Mouse (Mus musculus) olfactory bulb, adult 2 months (tissue): ENCODE measurements around the gene Ifit3. TPM values are rescaled to one million over a fixed set of nuclear protein-coding genes. Genes with fewer than 3 reads are reported as not detected.
"Not testable (repeated sequence)": the region's sequence is repeated elsewhere in the genome, so short reads cannot be mapped to it uniquely, and the experiment has no call there.

Experiments used
- H3K27ac ChIP-seq: fragments of 200-500 bp; 2 replicates; pipeline ENCODE4 v1.5.1; 2012; ENCODE audit warnings: low read depth, low read length; ENCODE audit not compliant: insufficient read depth
- H3K4me1 ChIP-seq: fragments of 200-500 bp; 2 replicates; pipeline ENCODE4 v1.6.1; 2012; ENCODE audit warnings: low read length; ENCODE audit not compliant: control insufficient read depth, insufficient read depth
- H3K4me3 ChIP-seq: fragments of 200-500 bp; 2 replicates; pipeline ENCODE4 v1.5.1; 2012; ENCODE audit warnings: mild to moderate bottlenecking, low read depth, low read length, moderate library complexity; ENCODE audit not compliant: insufficient read depth
- CTCF ChIP-seq: fragments of 200-500 bp; IDR thresholded peaks from 2 replicates; pipeline ENCODE4 v1.5.1; 2012; ENCODE audit warnings: low read depth, mild to moderate bottlenecking, low read length, moderate library complexity; ENCODE audit not compliant: insufficient read depth
- POLR2A ChIP-seq: fragments of 200-500 bp; IDR thresholded peaks from 2 replicates; pipeline ENCODE4 v1.6.1; 2012; ENCODE audit warnings: mild to moderate bottlenecking, low read depth, low read length, moderate library complexity; ENCODE audit not compliant: insufficient read depth
- whole genome bisulfite sequencing: fragments of 180-500 bp; shearing (Covaris S2); methylation state at CpG from one replicate; pipeline ENCODE4 v1.1.7; 2018; 5-methylcytosine and 5-hydroxymethylcytosine counted together
- polyA plus RNA-seq: library from polyadenylated mRNA; stranded (reverse); fragments of >200 nt; gene quantifications from 2 replicates; pipeline ENCODE4 v1.2.4, GENCODE M21; 2012; ENCODE audit warnings: low replicate concordance; ENCODE audit not compliant: missing spikeins, insufficient read depth, insufficient read length

The Ifit3 gene
- polyA plus RNA-seq, 1 experiment, result not detected

DNA sequence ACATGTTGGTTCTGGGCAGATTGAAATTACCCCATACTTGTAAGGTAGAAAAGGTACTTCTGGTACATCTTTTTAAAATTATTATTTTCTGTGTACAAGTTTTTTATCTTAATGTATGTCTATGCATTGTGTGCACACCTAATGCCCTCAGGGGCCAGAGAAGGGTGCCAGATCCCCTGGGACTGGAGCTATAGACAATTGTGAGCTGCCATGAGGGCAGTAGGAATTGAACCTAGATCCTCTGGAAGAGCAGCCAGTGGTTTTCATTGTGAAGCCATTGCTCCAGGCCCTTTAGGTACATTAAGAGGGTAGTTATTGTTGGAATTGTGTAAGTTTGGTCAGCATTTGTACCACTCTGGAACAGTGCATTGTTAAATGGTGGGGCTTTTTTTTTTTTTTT is 29.3 kb upstream of the Ifit3 start:
- H3K27ac ChIP-seq, result no peak overlapping the region
- H3K4me3 ChIP-seq, result no peak overlapping the region
- H3K4me1 ChIP-seq, result 0 out of 2 replicates have a peak, but pooled peaks cover 3% of the 10 kb centered on the region
- TF ChIP-seq CTCF, result no peak

GRCm38 (mm10) chr19:34556621-34557020 is 26.7 kb upstream of the Ifit3 start:
- H3K4me1 ChIP-seq, result no peaks in the 10 kb centered on the region
- WGBS, result 72% methylated on average over 3 of the region's 3 CpGs

DNA sequence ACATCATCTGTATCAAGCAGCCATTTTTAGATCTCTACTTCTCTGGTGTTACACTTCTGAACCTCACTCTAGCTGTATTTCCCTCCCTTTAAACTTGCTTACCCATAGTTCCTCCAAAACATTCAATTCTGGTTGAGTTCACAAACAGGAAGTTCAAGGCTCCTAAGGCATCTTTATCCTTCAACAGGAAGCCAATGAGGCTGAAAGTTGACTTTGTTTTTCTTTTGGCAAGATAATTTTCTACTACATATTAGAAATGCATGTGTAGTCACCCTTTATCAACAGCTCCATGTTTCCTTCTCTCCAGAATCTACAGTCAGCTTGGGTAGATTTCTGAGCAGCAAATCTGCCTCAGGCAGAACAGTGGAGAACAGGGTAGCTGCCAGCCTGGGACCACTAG is 20.8 kb upstream of the Ifit3 start:
- no peak for TF ChIP-seq CTCF
- no peaks in the 10 kb centered on the region for H3K4me1 ChIP-seq
- H3K4me3 ChIP-seq, result no peak overlapping the region
- H3K27ac ChIP-seq, result no peak overlapping the region

More at GRCm38 (mm10) chr19:34556621-34557020, 26.7 kb upstream of the Ifit3 start:
- no peak for TF ChIP-seq POLR2A
- TF ChIP-seq CTCF, result no peak
- H3K4me3 ChIP-seq, result no peak overlapping the region
- no peak overlapping the region for H3K27ac ChIP-seq

- H3K4me1 ChIP-seq, result no peaks in the 10 kb centered on the region
- H3K4me3 ChIP-seq, result no peak overlapping the region
- TF ChIP-seq CTCF (no peak), POLR2A (no peak)
- 90% methylated on average over 1 of the region's 1 CpGs for WGBS
- no peak overlapping the region for H3K27ac ChIP-seq
Observed at GRCm38 (mm10) chr19:34566178-34566784, 17.1 kb upstream of the Ifit3 start.

- Histone ChIP-seq H3K4me3 (no peak overlapping the region), H3K4me1 (no peaks in the 10 kb centered on the region), H3K27ac (no peak overlapping the region)
- WGBS, result 84% methylated on average over 7 of the region's 7 CpGs
- no peak for TF ChIP-seq CTCF
- no peak for TF ChIP-seq POLR2A
Observed at GRCm38 (mm10) chr19:34568988-34569895, 14.1 kb upstream of the Ifit3 start.

DNA sequence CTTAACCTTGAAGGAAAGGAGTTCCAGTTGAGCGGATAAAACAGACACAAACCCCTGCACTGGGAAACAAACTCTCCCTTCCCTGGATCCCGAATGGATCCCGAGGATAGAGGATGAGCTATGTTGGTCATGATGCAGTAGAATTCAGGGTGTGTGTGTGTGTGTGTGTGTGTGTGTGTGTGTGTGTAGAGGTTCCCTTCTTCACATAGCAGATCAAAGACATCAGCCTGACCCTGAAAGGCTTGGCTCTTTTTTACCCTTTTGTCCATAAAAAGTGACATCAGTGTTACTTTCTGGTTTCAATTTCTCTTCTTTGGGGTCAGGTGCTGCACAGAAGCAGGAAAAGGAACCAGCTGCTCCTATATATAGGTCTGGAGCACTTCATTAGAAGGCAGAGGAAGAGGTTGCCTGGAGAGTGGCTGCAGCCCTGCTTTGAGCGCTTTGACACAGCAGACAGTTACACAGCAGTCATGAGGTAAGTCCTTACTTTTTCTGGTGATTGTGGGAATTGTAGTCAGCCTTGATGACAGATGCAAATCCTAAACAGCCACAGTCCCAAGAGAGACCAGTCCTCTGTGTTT is 13.3 kb upstream of the Ifit3 start:
- Histone ChIP-seq H3K27ac (no peak overlapping the region), H3K4me3 (no peak overlapping the region), H3K4me1 (no peaks in the 10 kb centered on the region)
- WGBS, result 75% methylated on average over 4 of the region's 4 CpGs
- no peak for TF ChIP-seq CTCF
- TF ChIP-seq POLR2A, result no peak

DNA sequence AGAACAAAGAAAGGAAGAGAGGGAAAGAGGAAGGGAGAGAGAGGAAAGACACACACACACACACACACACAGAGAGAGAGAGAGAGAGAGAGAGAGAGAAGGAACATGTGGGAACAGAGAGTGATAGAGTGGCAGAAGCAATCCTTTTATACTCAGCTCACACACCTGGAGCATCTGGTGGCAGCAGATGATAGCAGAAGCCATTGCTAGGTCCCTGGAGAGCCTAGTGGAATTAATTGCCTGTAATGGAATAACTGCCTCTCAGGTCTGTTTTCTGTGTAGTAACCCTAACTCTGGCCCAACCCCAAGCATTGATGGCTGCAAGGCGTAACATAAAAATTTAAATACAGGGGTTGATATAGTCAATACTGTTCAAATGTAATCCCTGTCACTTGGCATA is 12.3 kb upstream of the Ifit3 start:
- Histone ChIP-seq H3K4me1 (no peaks in the 10 kb centered on the region), H3K4me3 (no peak overlapping the region), H3K27ac (no peak overlapping the region)
- 97% methylated on average over 1 of the region's 1 CpGs for WGBS
- TF ChIP-seq POLR2A (no peak), CTCF (no peak)

DNA sequence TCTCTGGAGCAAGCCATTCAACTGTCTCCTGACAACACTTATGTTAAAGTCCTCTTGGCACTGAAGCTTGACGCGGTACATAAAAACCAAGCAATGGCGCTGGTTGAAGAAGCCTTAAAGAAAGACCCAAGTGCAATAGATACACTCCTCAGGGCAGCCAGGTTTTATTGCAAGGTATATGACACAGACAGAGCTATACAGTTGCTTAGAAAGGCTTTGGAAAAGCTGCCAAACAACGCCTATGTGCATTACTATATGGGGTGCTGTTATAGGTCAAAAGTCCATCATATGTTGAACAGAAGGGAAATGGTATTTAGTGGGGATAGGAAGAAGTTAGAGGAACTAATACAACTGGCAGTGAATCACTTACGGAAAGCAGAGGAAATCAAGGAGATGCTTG is 9.7 kb upstream of the Ifit3 start:
- Histone ChIP-seq H3K4me1 (no peaks in the 10 kb centered on the region), H3K4me3 (no peak overlapping the region), H3K27ac (no peak overlapping the region)
- WGBS, result 94% methylated on average over 5 of the region's 5 CpGs
- TF ChIP-seq POLR2A, result no peak
- TF ChIP-seq CTCF, result no peak

DNA sequence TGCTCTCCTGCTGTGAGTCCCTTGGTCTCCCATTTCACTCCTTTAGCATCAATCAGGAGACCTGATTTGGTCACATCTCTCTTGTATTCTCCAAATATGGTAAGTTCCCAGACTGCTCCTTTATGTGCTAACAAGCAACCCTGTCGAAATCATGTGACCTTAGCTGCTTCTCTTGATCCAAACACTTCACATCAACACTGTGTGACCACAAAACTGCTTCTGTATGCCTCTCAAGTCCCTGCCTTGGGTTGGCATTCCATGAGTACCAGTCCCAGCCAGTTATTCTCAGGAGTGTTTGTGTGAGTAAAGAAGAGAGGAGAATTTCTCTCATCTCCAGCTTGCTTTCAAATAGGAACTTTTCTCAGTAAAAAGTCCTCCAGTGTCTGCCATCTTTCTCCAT is 6.2 kb upstream of the Ifit3 start:
- Histone ChIP-seq H3K27ac (no peak overlapping the region), H3K4me1 (no peaks in the 10 kb centered on the region), H3K4me3 (no peak overlapping the region)
- TF ChIP-seq POLR2A, result no peak
- TF ChIP-seq CTCF, result no peak
- WGBS, result 43% methylated on average over 1 of the region's 1 CpGs

DNA sequence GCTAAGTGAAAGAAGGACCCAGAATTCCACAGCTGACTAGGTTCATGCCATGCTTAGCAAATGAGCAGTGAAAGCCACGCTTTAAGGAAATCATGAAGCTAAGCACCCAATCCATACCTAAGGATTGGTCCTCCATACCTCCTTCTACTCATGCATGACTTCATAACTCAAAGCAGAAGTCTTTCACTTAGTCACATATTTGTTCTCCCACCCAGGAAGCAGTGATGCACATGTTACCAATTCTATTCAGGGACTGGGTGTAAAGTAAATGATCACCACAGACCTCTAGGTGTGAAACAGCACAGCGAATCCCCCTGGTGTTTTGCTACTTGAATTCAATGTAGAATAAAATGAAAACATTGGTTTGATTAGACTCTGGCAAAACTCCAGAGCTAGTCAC is 635 bp upstream of the Ifit3 start:
- not testable (repeated sequence) for H3K27ac ChIP-seq, H3K4me3 ChIP-seq, H3K4me1 ChIP-seq
- 62% methylated on average over 2 of the region's 2 CpGs for WGBS

DNA sequence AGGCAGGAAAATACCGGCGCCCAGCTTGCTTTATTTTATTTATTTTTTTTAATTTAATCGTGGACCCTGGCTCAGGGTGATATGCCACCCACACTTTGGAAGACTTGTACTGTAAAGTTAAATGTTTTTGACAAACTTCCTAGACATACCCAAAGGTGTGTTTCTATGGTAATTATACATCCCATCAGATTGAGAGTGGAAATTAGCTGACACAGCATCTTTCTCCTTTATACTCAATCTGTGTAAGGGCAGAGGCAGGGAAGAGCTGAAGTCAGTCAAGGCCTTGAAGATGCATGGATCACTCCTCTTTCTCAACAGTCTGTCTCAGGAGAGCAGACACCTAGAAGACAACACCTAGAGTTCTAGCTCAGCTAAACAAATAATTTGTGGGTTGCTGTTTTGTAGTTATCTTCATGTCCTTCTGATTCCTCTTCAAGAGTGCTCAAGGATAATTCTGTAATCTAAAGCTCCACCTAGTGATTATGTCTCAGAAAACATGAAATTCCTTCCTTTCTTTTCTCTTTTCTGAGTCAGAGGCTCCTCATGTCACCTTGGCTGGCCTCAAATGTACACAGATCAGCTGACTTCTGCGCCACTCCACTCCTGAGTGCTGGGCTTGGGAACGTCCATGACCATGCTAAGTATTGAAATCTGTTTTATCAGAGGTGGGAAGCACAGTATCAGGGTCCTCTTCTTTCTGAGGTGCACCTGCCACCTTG is 2.6 kb downstream of the Ifit3 start:
- not testable (repeated sequence) for H3K4me3 ChIP-seq, H3K27ac ChIP-seq, H3K4me1 ChIP-seq
- 69% methylated on average over 5 of the region's 5 CpGs for WGBS

- H3K4me1 ChIP-seq, H3K4me3 ChIP-seq, H3K27ac ChIP-seq: not testable (repeated sequence)
- WGBS, result 77% methylated on average over 7 of the region's 12 CpGs
Observed at GRCm38 (mm10) chr19:34587898-34588692, 4.8 kb downstream of the Ifit3 start.
